19 mouse cellular contexts compared by ENCODE assay signal in the genomic region with DNA sequence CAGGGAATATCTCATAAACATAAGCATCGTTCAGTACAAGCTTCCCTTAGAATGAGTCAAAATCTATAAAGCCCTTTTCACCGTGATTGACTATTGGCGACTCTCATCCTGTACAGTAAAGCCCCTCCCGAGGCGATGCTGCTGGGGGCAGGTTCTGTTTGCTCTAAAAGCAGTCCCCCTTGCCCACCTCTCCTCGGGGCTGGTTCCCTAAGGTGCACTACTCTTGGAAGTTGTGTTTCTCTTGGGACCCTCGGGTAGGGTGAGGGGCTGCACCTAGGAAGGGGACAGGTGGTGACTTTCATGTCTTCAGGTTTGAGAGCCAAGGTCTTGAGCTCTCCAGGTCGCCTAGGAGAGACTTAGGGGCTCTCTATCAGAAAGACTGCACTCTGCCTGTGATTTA. TPM values are rescaled to one million over a fixed set of nuclear protein-coding genes. Genes with fewer than 3 reads are reported as not detected.
DNase-seq lines count a peak whose midpoint lies in the region; ATAC-seq and TF ChIP-seq lines count a peak whose summit lies in the region.
"Had no signal": no experiment of that assay in that cellular context is flagged by ENCODE, and none has a peak within 500 bp of the region (broad histone marks: within the 10 kb centered on the region; RNA-seq: fewer than 3 reads in every experiment).

No protein-coding gene starts in this region.

- H3K27me3 ChIP-seq in hindbrain, embryonic 13.5 days: no peaks in the 10 kb centered on the region
- H3K27me3 ChIP-seq in hindbrain, embryonic 16.5 days (replicated peaks; ENCODE audit: control insufficient read depth, insufficient read depth, low read length): no peaks in the 10 kb centered on the region
- H3K27me3 ChIP-seq in testis, adult 2 months (ENCODE audit: control insufficient read depth, insufficient read depth, low read length): no peaks in the 10 kb centered on the region
- H3K27me3 ChIP-seq: forebrain, embryonic 13.5 days; heart, embryonic 12.5 days; hindbrain, embryonic 15.5 days had no signal

- H3K27ac ChIP-seq in hindbrain, embryonic 13.5 days: no peak overlapping the region
- H3K27ac ChIP-seq in hindbrain, embryonic 16.5 days (ENCODE audit: low read depth, low read length): no peak overlapping the region
- H3K27ac ChIP-seq in testis, adult 2 months (ENCODE audit: control insufficient read depth, insufficient read depth, low read depth, low read length): no peak overlapping the region
- H3K27ac ChIP-seq: forebrain, embryonic 10.5 days; forebrain, embryonic 13.5 days; hindbrain, embryonic 15.5 days had no signal

- no peaks in the 10 kb centered on the region for H3K9me3 ChIP-seq in hindbrain, embryonic 13.5 days
- H3K9me3 ChIP-seq in hindbrain, embryonic 16.5 days (ENCODE audit: control insufficient read depth, low read length): no peaks in the 10 kb centered on the region
- H3K9me3 ChIP-seq: forebrain, embryonic 10.5 days; forebrain, embryonic 13.5 days; heart, embryonic 12.5 days; hindbrain, embryonic 15.5 days had no signal

- H3K9ac ChIP-seq in hindbrain, embryonic 13.5 days: peak overlapping the region; percentile 35; the same call in 1 of the 2 replicates
- H3K9ac ChIP-seq in hindbrain, embryonic 16.5 days (ENCODE audit: low read depth, low read length): no peak overlapping the region
- H3K9ac ChIP-seq: forebrain, embryonic 13.5 days; heart, embryonic 12.5 days; hindbrain, embryonic 15.5 days had no signal

- H3K4me1 ChIP-seq in hindbrain, embryonic 13.5 days (replicated peaks): peaks cover 64% of the 10 kb centered on the region
- H3K4me1 ChIP-seq in hindbrain, embryonic 16.5 days (ENCODE audit: control insufficient read depth, insufficient read depth, low read depth, low read length): peaks cover 8% of the 10 kb centered on the region
- no peaks in the 10 kb centered on the region; the same call in 1 of the 2 replicates for H3K4me1 ChIP-seq in testis, adult 2 months (ENCODE audit: control insufficient read depth, insufficient read depth, low read length)

- no peak for TF ChIP-seq CTCF in testis, adult 2 months (IDR thresholded peaks at IDR 0.05; ENCODE audit: control insufficient read depth, insufficient read depth, insufficient replicate concordance, low read depth, low read length)

- WGBS in hindbrain, embryonic 13.5 days: 83% methylated on average over 8 of the region's 8 CpGs
- WGBS in hindbrain, embryonic 16.5 days: 75% methylated on average over 8 of the region's 8 CpGs

- peak; percentile 88 for DNase-seq in heart, adult 11 months
- no peak for DNase-seq in heart, postnatal 10 days
- DNase-seq in testis, postnatal 14 days (ENCODE audit: low spot score): no peak
- DNase-seq in left cerebral cortex, adult 11 months (ENCODE audit: low spot score): no peak
- DNase-seq: adrenal gland, postnatal 10 days; cerebellum, adult 18-20 months; cerebellum, adult 9-10 months; cerebellum, postnatal 14 days; gastrocnemius, postnatal 10 days; gastrocnemius, postnatal 36 days had no signal

- no peak overlapping the region for H3K4me3 ChIP-seq in hindbrain, embryonic 13.5 days
- no peak overlapping the region for H3K4me3 ChIP-seq in hindbrain, embryonic 16.5 days (ENCODE audit: low read length)
- peak overlapping the region; percentile 10 for H3K4me3 ChIP-seq in testis, adult 2 months (ENCODE audit: control insufficient read depth, low read depth, low read length)
- H3K4me3 ChIP-seq: forebrain, embryonic 10.5 days; forebrain, embryonic 13.5 days; heart, embryonic 12.5 days; hindbrain, embryonic 15.5 days had no signal

- intact Hi-C loops in heart, postnatal 10 days (cut with DNase I): no loop called here

- H3K36me3 ChIP-seq in hindbrain, embryonic 13.5 days: no peaks in the 10 kb centered on the region
- no peaks in the 10 kb centered on the region for H3K36me3 ChIP-seq in hindbrain, embryonic 16.5 days (ENCODE audit: control insufficient read depth, insufficient read depth, low read length)
- H3K36me3 ChIP-seq in testis, adult 2 months (ENCODE audit: control insufficient read depth, insufficient read depth, low read length): no peaks in the 10 kb centered on the region
- H3K36me3 ChIP-seq: heart, embryonic 12.5 days; hindbrain, embryonic 15.5 days had no signal

- no peak for ATAC-seq in hindbrain, embryonic 13.5 days (ENCODE audit: low FRiP score)
- ATAC-seq in hindbrain, embryonic 16.5 days: no peak
- ATAC-seq: activated CD4-positive, CD25-positive, alpha-beta regulatory T cell, adult 4 months; forebrain, embryonic 13.5 days; forebrain, embryonic 16.5 days had no signal

- no peak for TF ChIP-seq POLR2A in testis, adult 2 months (IDR thresholded peaks at IDR 0.05; ENCODE audit: control insufficient read depth, low read depth, low read length)

- no peak overlapping the region for H3K4me2 ChIP-seq in hindbrain, embryonic 13.5 days
- no peak overlapping the region for H3K4me2 ChIP-seq in hindbrain, embryonic 16.5 days (ENCODE audit: low read length)
- H3K4me2 ChIP-seq: forebrain, embryonic 13.5 days; heart, embryonic 12.5 days; hindbrain, embryonic 15.5 days had no signal

RNA-seq across cellular contexts. Expression of gene Sh3bp4, which starts 10.2 kb away (rescaled TPM):
- total RNA-seq in heart, postnatal 10 days (2021): 10 to 100 TPM; 26.2 to 28.6 TPM
- polyA plus RNA-seq in hindbrain, embryonic 13.5 days (2015; fragmentation: Nextera tagmentation; extraction: Ambion mirVana): 19.5 and 20.9 TPM in 2 replicates
- 13.7 and 17.0 TPM in 2 replicates for polyA plus RNA-seq in hindbrain, embryonic 16.5 days (2015; fragmentation: Nextera tagmentation; extraction: Ambion mirVana)
- 2.6 and 3.0 TPM in 2 replicates for polyA plus RNA-seq in testis, adult 2 months (2012; rRNA removed)
